Mouse (Mus musculus) lung, adult 2 months (tissue): ENCODE results near the gene Khk.

Source experiments
- CTCF ChIP-seq: fragments of 200-500 bp; IDR thresholded peaks from 2 replicates; pipeline ENCODE4 v1.5.1; 2011; ENCODE audit warnings: mild to moderate bottlenecking, low read length, control low read depth; ENCODE audit not compliant: insufficient read depth
- POLR2A ChIP-seq: fragments of 200-500 bp; IDR thresholded peaks from 2 replicates; pipeline ENCODE4 v1.6.1; 2011; ENCODE audit warnings: low read depth, mild to moderate bottlenecking, control low read depth, low read length, borderline replicate concordance; ENCODE audit errors: extremely low read depth

- TF ChIP-seq CTCF (no peak), POLR2A (no peak)
These were observed 11.4 kb upstream of the Khk start for GRCm38 (mm10) chr5:30909863-30910262.
